Comparison of ENCODE assay signal across 21 mouse cellular contexts in genomic region chr7:98840771-98841170, GRCm38 (mm10). TPM values are rescaled to one million over a fixed set of nuclear protein-coding genes. Genes with fewer than 3 reads are reported as not detected.
DNase-seq lines count a peak whose midpoint lies in the region; ATAC-seq lines count a peak whose summit lies in the region.
"Had no signal": no experiment of that assay in that cellular context is flagged by ENCODE, and none has a peak within 500 bp of the region (broad histone marks: within the 10 kb centered on the region; RNA-seq: fewer than 3 reads in every experiment).

No protein-coding gene starts in this region.

- WGBS in embryonic facial prominence, embryonic 12.5 days = 35% methylated on average over 3 of the region's 3 CpGs
- WGBS in embryonic facial prominence, embryonic 10.5 days = 25% methylated on average over 3 of the region's 3 CpGs
- WGBS in hindbrain, embryonic 12.5 days = 27% methylated on average over 3 of the region's 3 CpGs
- 19% methylated on average over 3 of the region's 3 CpGs for WGBS in hindbrain, embryonic 10.5 days
- 18% methylated on average over 3 of the region's 3 CpGs for WGBS in limb, embryonic 11.5 days

- H3K36me3 ChIP-seq in embryonic facial prominence, embryonic 12.5 days = no peaks in the 10 kb centered on the region
- no peaks in the 10 kb centered on the region for H3K36me3 ChIP-seq in embryonic facial prominence, embryonic 10.5 days (replicated peaks)
- H3K36me3 ChIP-seq in hindbrain, embryonic 12.5 days = no peaks in the 10 kb centered on the region
- no peaks in the 10 kb centered on the region for H3K36me3 ChIP-seq in hindbrain, embryonic 10.5 days
- H3K36me3 ChIP-seq in limb, embryonic 11.5 days (ENCODE audit: control insufficient read depth, insufficient read depth, low read length) = no peaks in the 10 kb centered on the region; the same call in 1 of the 2 replicates
- H3K36me3 ChIP-seq: forebrain, embryonic 15.5 days; liver, embryonic 12.5 days; midbrain, embryonic 10.5 days had no signal

- H3K9me3 ChIP-seq in embryonic facial prominence, embryonic 12.5 days = no peaks in the 10 kb centered on the region
- H3K9me3 ChIP-seq in embryonic facial prominence, embryonic 10.5 days = no peaks in the 10 kb centered on the region
- no peaks in the 10 kb centered on the region for H3K9me3 ChIP-seq in hindbrain, embryonic 12.5 days (replicated peaks)
- no peaks in the 10 kb centered on the region for H3K9me3 ChIP-seq in hindbrain, embryonic 10.5 days
- H3K9me3 ChIP-seq in limb, embryonic 11.5 days (ENCODE audit: control insufficient read depth, low read length) = no peaks in the 10 kb centered on the region
- H3K9me3 ChIP-seq: forebrain, embryonic 15.5 days; liver, embryonic 12.5 days; midbrain, embryonic 10.5 days had no signal

- no peak for DNase-seq in embryonic facial prominence, embryonic 10.5 days (ENCODE audit: low spot score)
- DNase-seq in hindbrain, embryonic 10.5 days (ENCODE audit: low spot score) = no peak
- DNase-seq in ZHBTc4 (ENCODE audit: low read depth, low spot score) = peak; percentile 22
- no peak for DNase-seq in limb, embryonic 11.5 days (ENCODE audit: low spot score)
- DNase-seq in cerebellum, postnatal 14 days = no peak
- DNase-seq: adrenal gland, postnatal 36 days; cerebellum, adult 11-12 months; cerebellum, postnatal 25 days; heart, postnatal 4 days; kidney, adult 11 months; lung, adult 2 months; lung, postnatal 36 days; right cerebral cortex, postnatal 4 days had no signal

- no peak for ATAC-seq in embryonic facial prominence, embryonic 12.5 days (ENCODE audit: insufficient number of reproducible peaks, insufficient read depth, low FRiP score, low TSS enrichment)
- no peak for ATAC-seq in hindbrain, embryonic 12.5 days (ENCODE audit: low FRiP score)
- ATAC-seq in limb, embryonic 11.5 days (ENCODE audit: insufficient number of reproducible peaks, low FRiP score, low TSS enrichment, low read depth) = no peak
- ATAC-seq in inflammation-experienced regulatory T-cells, adult 6 months = no peak
- ATAC-seq: CD4-positive, CD25-positive, alpha-beta regulatory T cell, adult 4 months; forebrain, embryonic 15.5 days; hindbrain, postnatal 0 days; liver, embryonic 12.5 days had no signal

- H3K4me2 ChIP-seq in embryonic facial prominence, embryonic 12.5 days (replicated peaks) = peak overlapping the region; percentile 97
- peak overlapping the region; percentile 11; the same call in 1 of the 2 replicates for H3K4me2 ChIP-seq in hindbrain, embryonic 12.5 days (replicated peaks)
- H3K4me2 ChIP-seq in limb, embryonic 11.5 days (ENCODE audit: low read depth, severe bottlenecking) = peak overlapping the region; percentile 87
- H3K4me2 ChIP-seq: forebrain, embryonic 15.5 days; liver, embryonic 12.5 days had no signal

- peaks cover 66% of the 10 kb centered on the region for H3K27me3 ChIP-seq in embryonic facial prominence, embryonic 12.5 days
- H3K27me3 ChIP-seq in embryonic facial prominence, embryonic 10.5 days (replicated peaks; ENCODE audit: low read depth, poor library complexity, severe bottlenecking) = peaks cover 99% of the 10 kb centered on the region
- H3K27me3 ChIP-seq in hindbrain, embryonic 12.5 days = peaks cover 67% of the 10 kb centered on the region
- H3K27me3 ChIP-seq in hindbrain, embryonic 10.5 days (ENCODE audit: insufficient read depth, poor library complexity, severe bottlenecking) = peaks cover 94% of the 10 kb centered on the region
- peaks cover 40% of the 10 kb centered on the region for H3K27me3 ChIP-seq in limb, embryonic 11.5 days (ENCODE audit: control insufficient read depth, insufficient read depth, low read length)

- no peak overlapping the region for H3K27ac ChIP-seq in embryonic facial prominence, embryonic 12.5 days
- H3K27ac ChIP-seq in embryonic facial prominence, embryonic 10.5 days (replicated peaks) = no peak overlapping the region
- H3K27ac ChIP-seq in hindbrain, embryonic 12.5 days = no peak overlapping the region
- no peak overlapping the region for H3K27ac ChIP-seq in hindbrain, embryonic 10.5 days
- no peak overlapping the region for H3K27ac ChIP-seq in limb, embryonic 11.5 days (replicated peaks; ENCODE audit: low read depth, low read length)
- H3K27ac ChIP-seq: forebrain, embryonic 15.5 days; hindbrain, postnatal 0 days; liver, embryonic 12.5 days; midbrain, embryonic 10.5 days had no signal

- H3K4me3 ChIP-seq in embryonic facial prominence, embryonic 12.5 days = no peak overlapping the region
- H3K4me3 ChIP-seq in embryonic facial prominence, embryonic 10.5 days = no peak overlapping the region
- no peak overlapping the region for H3K4me3 ChIP-seq in hindbrain, embryonic 12.5 days
- H3K4me3 ChIP-seq in hindbrain, embryonic 10.5 days = no peak overlapping the region
- 0 out of 2 replicates have a peak overlapping the region, but pooled peaks have one; percentile 9 for H3K4me3 ChIP-seq in limb, embryonic 11.5 days (ENCODE audit: low read depth, low read length)
- H3K4me3 ChIP-seq: forebrain, embryonic 15.5 days; liver, embryonic 12.5 days; midbrain, embryonic 10.5 days had no signal

- H3K9ac ChIP-seq in embryonic facial prominence, embryonic 12.5 days = no peak overlapping the region
- H3K9ac ChIP-seq in hindbrain, embryonic 12.5 days = no peak overlapping the region
- no peak overlapping the region for H3K9ac ChIP-seq in limb, embryonic 11.5 days (ENCODE audit: low read length)
- H3K9ac ChIP-seq: forebrain, embryonic 15.5 days; liver, embryonic 12.5 days had no signal

- peaks cover 72% of the 10 kb centered on the region for H3K4me1 ChIP-seq in embryonic facial prominence, embryonic 12.5 days
- H3K4me1 ChIP-seq in embryonic facial prominence, embryonic 10.5 days = peaks cover 95% of the 10 kb centered on the region
- peaks cover 48% of the 10 kb centered on the region for H3K4me1 ChIP-seq in hindbrain, embryonic 12.5 days
- peaks cover 68% of the 10 kb centered on the region for H3K4me1 ChIP-seq in hindbrain, embryonic 10.5 days (replicated peaks)
- H3K4me1 ChIP-seq in limb, embryonic 11.5 days (ENCODE audit: control insufficient read depth, insufficient read depth, low read length) = peaks cover 65% of the 10 kb centered on the region

RNA-seq across cellular contexts. Expression of gene Wnt11, which starts 5.9 kb away (rescaled TPM):
- polyA plus RNA-seq in embryonic facial prominence, embryonic 12.5 days (2016; fragmentation: Nextera tagmentation; extraction: Ambion mirVana) = 24.3 and 25.7 TPM in 2 replicates
- 2.0 TPM in 2 replicates for polyA plus RNA-seq in embryonic facial prominence, embryonic 10.5 days (2016; fragmentation: Nextera tagmentation; extraction: Ambion mirVana)
- 14.7 and 16.5 TPM in 2 replicates for polyA plus RNA-seq in hindbrain, embryonic 12.5 days (2016; fragmentation: Nextera tagmentation; extraction: Ambion mirVana)
- 0.66 and 1.9 TPM in 2 replicates for polyA plus RNA-seq in hindbrain, embryonic 10.5 days (2016; fragmentation: Nextera tagmentation; extraction: Ambion mirVana)
- 21.3 and 22.2 TPM in 2 replicates for polyA plus RNA-seq in limb, embryonic 11.5 days (2014; fragmentation: Nextera tagmentation; extraction: Ambion mirVana)
- polyA plus RNA-seq in inflammation-experienced regulatory T-cells, adult 6 months (2017; shearing (Covaris generic)) = not detected
- polyA plus RNA-seq: CD4-positive, CD25-positive, alpha-beta regulatory T cell, adult 4 months had no signal

Comparison
In these comparisons a context has a peak if more than half of its experiments do, and no peak if none do; other contexts are left out.
1. H3K4me2 ChIP-seq: peak in every context shown above with its lines; median percentile 97 in embryonic facial prominence, embryonic 12.5 days; 87 in limb, embryonic 11.5 days; 11 in hindbrain, embryonic 12.5 days.